ENCODE assay signal across 7 mouse cellular contexts in genomic region chr11:35797751-35798494, GRCm38 (mm10). TPM values are rescaled to one million over a fixed set of nuclear protein-coding genes. Genes with fewer than 3 reads are reported as not detected.
DNase-seq lines count a peak whose midpoint lies in the region; ATAC-seq and TF ChIP-seq lines count a peak whose summit lies in the region.

No protein-coding gene starts in this region.

- no peak overlapping the region for H3K9ac ChIP-seq in embryonic facial prominence, embryonic 13.5 days
- H3K9ac ChIP-seq in intestine, postnatal 0 days (ENCODE audit: low read depth, low read length): no peak overlapping the region
- H3K9ac ChIP-seq in midbrain, embryonic 13.5 days (replicated peaks): peak overlapping the region; percentile 82

- peak overlapping the region; percentile 46 for H3K4me3 ChIP-seq in embryonic facial prominence, embryonic 13.5 days
- H3K4me3 ChIP-seq in intestine, postnatal 0 days (ENCODE audit: low read depth, low read length): peak overlapping the region; percentile 30
- H3K4me3 ChIP-seq in midbrain, embryonic 13.5 days (replicated peaks): peak overlapping the region; percentile 72

- H3K27ac ChIP-seq in embryonic facial prominence, embryonic 13.5 days: no peak overlapping the region
- H3K27ac ChIP-seq in intestine, postnatal 0 days (ENCODE audit: low read depth, low read length): no peak overlapping the region
- H3K27ac ChIP-seq in midbrain, embryonic 13.5 days: peak overlapping the region; percentile 89

- DNase-seq in thymus, postnatal 4 days: peak; percentile 33
- DNase-seq in thymus, postnatal 36 days: no peak
- no peak for DNase-seq in urinary bladder, postnatal 36 days (ENCODE audit: low spot score in 2 of 2)
- DNase-seq in urinary bladder, postnatal 4 days (ENCODE audit: low spot score in 2 of 2): no peak

- no peak for ATAC-seq in embryonic facial prominence, embryonic 13.5 days (ENCODE audit: insufficient number of reproducible peaks, insufficient read depth, low FRiP score, low TSS enrichment, low read depth)
- no peak for ATAC-seq in intestine, postnatal 0 days
- peak; percentile 81 for ATAC-seq in midbrain, embryonic 13.5 days

- WGBS in embryonic facial prominence, embryonic 13.5 days: 5% methylated on average over 62 of the region's 86 CpGs
- 7% methylated on average over 68 of the region's 86 CpGs for WGBS in intestine, postnatal 0 days
- 3% methylated on average over 80 of the region's 86 CpGs for WGBS in midbrain, embryonic 13.5 days

- peak overlapping the region; percentile 74 for H3K4me2 ChIP-seq in embryonic facial prominence, embryonic 13.5 days
- H3K4me2 ChIP-seq in intestine, postnatal 0 days (replicated peaks; ENCODE audit: low read depth): peak overlapping the region; percentile 53
- H3K4me2 ChIP-seq in midbrain, embryonic 13.5 days (replicated peaks): peak overlapping the region; percentile 85

- H3K4me1 ChIP-seq in embryonic facial prominence, embryonic 13.5 days: peaks cover 13% of the 10 kb centered on the region
- no peaks in the 10 kb centered on the region for H3K4me1 ChIP-seq in intestine, postnatal 0 days (replicated peaks; ENCODE audit: control insufficient read depth, insufficient read depth, low read length)
- peaks cover 21% of the 10 kb centered on the region for H3K4me1 ChIP-seq in midbrain, embryonic 13.5 days (replicated peaks)

- no peaks in the 10 kb centered on the region for H3K9me3 ChIP-seq in embryonic facial prominence, embryonic 13.5 days
- no peaks in the 10 kb centered on the region for H3K9me3 ChIP-seq in intestine, postnatal 0 days (ENCODE audit: control insufficient read depth)
- H3K9me3 ChIP-seq in midbrain, embryonic 13.5 days: no peaks in the 10 kb centered on the region

- H3K36me3 ChIP-seq in embryonic facial prominence, embryonic 13.5 days: no peaks in the 10 kb centered on the region
- no peaks in the 10 kb centered on the region for H3K36me3 ChIP-seq in intestine, postnatal 0 days (ENCODE audit: control insufficient read depth, insufficient read depth)
- no peaks in the 10 kb centered on the region for H3K36me3 ChIP-seq in midbrain, embryonic 13.5 days

- H3K27me3 ChIP-seq in embryonic facial prominence, embryonic 13.5 days: peaks cover 52% of the 10 kb centered on the region
- peaks cover 44% of the 10 kb centered on the region for H3K27me3 ChIP-seq in intestine, postnatal 0 days (replicated peaks; ENCODE audit: control insufficient read depth, insufficient read depth, low read length)
- H3K27me3 ChIP-seq in midbrain, embryonic 13.5 days: peaks cover 43% of the 10 kb centered on the region

- no peak for TF ChIP-seq CTCF in intestine, postnatal 0 days (IDR thresholded peaks at IDR 0.05; ENCODE audit: low read depth)

RNA-seq across cellular contexts. Expression of gene Fbll1, which starts 0.8 kb away (rescaled TPM):
- 0.22 and 0.29 TPM in 2 replicates for polyA plus RNA-seq in embryonic facial prominence, embryonic 13.5 days (2015; fragmentation: Nextera tagmentation; extraction: Ambion mirVana)
- 0.58 and 0.69 TPM in 2 replicates for polyA plus RNA-seq in intestine, postnatal 0 days (2015; fragmentation: Nextera tagmentation; extraction: Ambion mirVana)
- 8.6 and 13.2 TPM in 2 replicates for polyA plus RNA-seq in midbrain, embryonic 13.5 days (2015; fragmentation: Nextera tagmentation; extraction: Ambion mirVana)

RNA-seq across cellular contexts. Expression of gene Pank3, which starts 28.6 kb away (rescaled TPM):
- 15.1 and 17.4 TPM in 2 replicates for polyA plus RNA-seq in embryonic facial prominence, embryonic 13.5 days (2015; fragmentation: Nextera tagmentation; extraction: Ambion mirVana)
- 39.6 and 42.5 TPM in 2 replicates for polyA plus RNA-seq in intestine, postnatal 0 days (2015; fragmentation: Nextera tagmentation; extraction: Ambion mirVana)
- polyA plus RNA-seq in midbrain, embryonic 13.5 days (2015; fragmentation: Nextera tagmentation; extraction: Ambion mirVana): 22.4 and 23.6 TPM in 2 replicates

RNA-seq across cellular contexts. Expression of gene Rars, which starts 36.4 kb away (rescaled TPM):
- polyA plus RNA-seq in embryonic facial prominence, embryonic 13.5 days (2015; fragmentation: Nextera tagmentation; extraction: Ambion mirVana): 79.3 and 81.0 TPM in 2 replicates
- polyA plus RNA-seq in intestine, postnatal 0 days (2015; fragmentation: Nextera tagmentation; extraction: Ambion mirVana): 82.3 and 82.7 TPM in 2 replicates
- polyA plus RNA-seq in midbrain, embryonic 13.5 days (2015; fragmentation: Nextera tagmentation; extraction: Ambion mirVana): 74.0 and 80.0 TPM in 2 replicates
